Mouse (Mus musculus) telencephalon, adult 2 months (tissue): Measurements from ENCODE around the gene Dnah11.
A peak's percentile ranks its signal among the peaks of the same experiment; 100 is the strongest.

Source experiments
- DNase-seq: peaks from one replicate; pipeline ENCODE4 v3.0.0-alpha.2; 2011; ENCODE audit warnings: low read depth, low spot score

Dnah11 gene

DNA sequence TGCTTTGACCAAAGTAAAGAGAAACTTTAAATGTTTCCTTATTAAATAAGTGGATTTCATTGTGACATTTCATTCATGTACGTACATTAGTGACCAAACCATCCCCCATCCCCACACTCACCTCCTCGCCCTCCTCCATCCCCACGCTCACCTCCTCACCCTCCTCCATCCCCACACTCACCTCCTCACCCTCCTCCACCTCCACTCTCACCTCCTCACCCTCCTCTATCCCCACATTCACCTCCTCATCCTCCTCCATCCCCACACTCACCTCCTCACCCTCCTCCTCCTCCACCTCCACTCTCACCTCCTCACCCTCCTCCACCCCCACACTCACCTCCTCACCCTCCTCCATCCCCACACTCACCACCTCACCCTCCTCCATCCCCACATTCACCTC is 337.6 kb downstream of the Dnah11 start:
- no peak for DNase-seq

DNA sequence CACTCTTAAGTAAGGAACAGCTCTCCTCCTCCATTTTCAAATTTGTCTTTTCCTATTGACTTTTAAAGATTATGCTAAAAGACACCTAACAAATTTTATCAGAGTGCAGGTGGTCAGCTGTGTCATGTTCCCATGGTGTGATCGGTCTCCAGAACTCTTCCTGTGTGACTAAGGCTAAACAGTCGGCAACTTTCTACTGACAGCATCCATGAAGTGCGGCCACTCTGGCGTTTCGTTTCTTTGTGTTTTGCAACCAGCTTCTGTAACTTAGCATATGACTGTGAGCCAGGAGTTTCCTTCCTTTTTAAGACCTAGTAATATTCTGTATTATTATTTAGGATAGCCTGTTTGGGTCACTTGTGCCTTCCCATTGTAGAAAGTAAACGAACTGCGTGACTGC is 338.0 kb downstream of the Dnah11 start:
- no peak for DNase-seq

DNA sequence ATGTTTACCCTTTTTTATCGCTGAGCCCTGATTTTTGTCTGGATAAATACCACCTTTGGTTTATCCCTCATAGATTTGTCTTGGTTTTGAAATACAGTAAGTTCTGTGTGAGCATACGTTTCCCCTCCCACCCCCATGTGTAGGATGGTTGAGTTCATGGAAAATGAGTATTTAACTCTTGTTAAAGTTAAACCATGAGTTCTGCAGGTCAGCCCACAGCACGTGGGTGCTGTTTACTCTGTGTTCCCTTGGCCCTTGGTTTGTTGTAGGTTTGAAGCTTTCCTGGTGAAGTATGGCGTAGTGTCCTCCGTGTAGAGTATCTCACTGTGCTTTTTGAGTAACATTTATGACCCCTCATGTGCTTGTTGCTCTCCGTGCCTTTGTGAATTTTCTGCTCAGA is 341.0 kb downstream of the Dnah11 start:
- no peak for DNase-seq

DNA sequence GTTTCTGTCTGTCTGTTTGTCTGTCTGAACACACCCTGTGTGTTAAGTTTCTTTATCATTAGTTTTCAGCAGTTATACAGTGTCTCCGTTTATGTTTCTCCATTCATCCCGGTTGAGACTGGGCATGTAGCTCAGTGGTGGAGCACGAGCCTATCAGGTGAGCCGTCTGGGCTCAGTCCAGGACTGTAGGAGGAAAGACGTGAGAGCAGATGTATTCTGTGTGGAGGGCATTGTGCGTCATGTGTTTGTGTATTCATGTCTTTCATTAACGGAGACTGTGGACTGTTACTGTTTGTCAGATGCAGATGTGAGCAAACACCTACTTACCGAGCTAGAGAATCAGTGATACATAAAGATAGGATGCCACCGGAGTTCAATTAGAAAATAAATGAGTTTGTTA is 341.8 kb downstream of the Dnah11 start:
- DNase-seq: no peak

DNA sequence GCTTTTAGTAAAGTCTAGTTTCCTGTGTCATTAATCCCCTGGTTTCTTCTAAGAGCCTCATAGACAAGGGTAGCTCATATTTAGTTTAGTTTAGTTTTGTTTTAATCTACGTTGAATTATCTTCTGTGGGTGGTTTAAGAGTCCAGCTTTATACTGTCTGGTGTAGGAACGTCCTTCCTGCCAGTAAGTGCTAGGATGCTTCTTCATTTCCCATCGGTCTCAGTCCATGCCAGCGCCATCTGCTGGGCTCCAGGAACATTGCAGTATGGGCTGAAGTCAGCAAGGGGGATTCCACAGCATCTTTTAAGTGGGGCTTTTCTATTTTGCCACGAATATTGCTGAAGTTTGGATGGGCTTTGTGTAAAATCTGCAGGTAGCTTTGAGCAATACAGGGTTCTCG is 345.5 kb downstream of the Dnah11 start:
- peak; percentile 11 for DNase-seq

DNA sequence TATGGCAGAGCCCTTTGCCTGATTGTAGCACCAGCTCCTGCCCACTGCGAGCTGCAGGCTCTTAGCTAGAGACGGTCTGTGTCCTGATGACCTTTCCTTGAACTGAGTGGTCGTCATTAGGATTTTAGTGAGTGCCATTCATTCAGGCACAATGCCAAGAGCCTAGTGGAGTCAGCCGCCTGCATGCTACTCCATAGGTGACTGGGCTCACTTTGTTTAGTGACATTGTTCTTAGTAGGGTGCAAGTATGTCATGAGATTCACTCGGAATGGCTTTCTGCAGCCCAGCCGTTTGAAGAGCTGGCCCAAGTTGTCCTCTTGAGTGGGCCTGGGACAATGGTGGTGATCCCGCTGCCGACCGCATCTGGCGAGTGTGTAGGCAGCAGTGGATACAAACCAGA is 348.4 kb downstream of the Dnah11 start:
- DNase-seq: no peak

DNA sequence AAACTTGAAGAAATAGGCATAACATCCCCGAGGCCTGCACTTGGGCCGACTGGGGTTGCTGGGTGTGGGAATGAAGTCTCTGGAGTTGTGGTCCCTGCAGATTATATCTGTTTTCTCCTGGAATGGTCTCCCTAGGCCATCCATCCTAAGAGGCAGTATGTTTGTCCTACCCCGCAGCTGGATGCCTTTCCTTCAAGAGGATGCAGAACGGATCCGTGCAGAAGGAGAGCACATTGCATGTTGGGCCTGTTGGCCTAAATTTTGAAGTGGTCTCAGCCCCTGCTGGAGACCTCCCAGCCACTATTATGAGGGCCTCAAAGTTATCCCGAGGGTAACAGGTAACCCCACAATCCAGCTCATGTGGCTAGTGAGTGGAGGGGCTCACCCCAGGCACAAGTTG is 350.2 kb downstream of the Dnah11 start:
- no peak for DNase-seq

DNA sequence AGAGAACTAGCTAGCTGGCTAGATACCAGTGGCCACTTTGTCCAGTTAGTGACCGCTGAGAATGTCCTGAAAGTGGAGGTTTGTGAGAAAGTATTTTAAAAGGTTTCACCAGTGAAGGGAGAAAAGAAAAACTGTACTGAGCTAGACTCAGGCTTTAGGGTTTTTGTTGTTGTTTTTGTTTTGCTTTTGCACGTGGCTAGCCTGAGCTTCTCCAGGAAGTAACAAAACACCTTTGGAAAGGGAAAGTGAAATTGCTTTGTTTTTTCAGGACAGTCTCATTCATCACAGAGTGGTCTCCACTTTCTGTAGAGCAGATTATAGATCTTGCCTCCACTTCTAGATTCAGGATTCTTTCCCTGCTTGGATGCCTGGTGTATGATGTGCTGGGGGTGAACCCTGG is 353.9 kb downstream of the Dnah11 start:
- DNase-seq: no peak

DNA sequence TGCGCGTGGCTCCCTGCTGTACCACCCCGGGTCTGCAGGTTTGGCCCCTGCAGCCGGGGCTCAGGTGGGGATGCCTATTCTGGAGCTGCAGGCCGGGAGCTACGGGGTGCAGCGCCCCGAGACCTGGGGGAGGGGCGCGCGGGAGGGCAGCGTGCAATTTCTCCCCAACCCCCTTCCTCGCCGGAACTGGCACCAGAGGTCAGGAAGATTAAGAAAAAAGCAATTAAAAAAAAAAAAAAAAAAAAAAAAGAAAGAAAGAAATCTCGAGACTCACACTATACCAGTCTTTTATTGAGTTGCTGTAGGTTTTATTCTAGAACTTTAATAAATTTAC is 354.8 kb downstream of the Dnah11 start:
- DNase-seq: no peak

DNA sequence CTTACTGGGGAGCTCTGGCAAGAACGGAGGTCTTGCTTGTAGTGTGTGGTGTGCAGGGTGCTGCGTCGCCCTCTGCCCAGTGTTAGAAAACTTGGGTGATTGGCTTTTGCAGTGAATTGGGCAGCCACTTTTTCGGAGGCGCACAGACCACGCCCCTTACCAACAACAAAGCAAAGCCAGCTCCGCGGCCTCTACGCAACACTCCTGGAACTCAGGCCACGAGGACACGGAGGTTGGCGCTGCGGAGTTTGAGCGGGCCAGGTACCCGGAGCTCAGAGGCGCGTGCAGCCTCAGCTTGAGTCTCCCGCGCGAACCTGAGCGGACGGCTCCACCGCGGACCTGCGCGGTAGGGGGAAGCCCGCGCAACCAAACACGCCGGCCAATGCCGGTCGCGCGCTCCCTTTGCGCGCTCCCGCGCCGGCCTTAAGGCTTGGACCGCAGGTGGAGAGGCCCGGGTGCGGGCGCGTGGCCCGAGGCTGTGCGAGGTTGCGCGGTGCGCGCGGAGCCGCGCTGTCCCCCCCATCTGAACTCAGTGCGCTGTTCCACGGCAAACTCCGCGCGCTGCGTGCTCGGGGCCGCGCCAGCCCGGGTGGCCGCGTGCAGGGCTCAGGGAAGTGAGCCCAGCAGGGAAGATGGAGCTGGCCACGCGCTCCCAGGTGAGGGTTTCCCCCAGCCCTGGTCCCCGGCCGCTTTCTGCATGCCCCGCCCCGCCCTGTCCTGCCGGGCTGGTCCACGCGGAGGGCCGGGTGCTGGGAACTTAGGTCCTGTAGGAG is 355.4 kb downstream of the Dnah11 start:
- DNase-seq: peak; percentile 5

DNA sequence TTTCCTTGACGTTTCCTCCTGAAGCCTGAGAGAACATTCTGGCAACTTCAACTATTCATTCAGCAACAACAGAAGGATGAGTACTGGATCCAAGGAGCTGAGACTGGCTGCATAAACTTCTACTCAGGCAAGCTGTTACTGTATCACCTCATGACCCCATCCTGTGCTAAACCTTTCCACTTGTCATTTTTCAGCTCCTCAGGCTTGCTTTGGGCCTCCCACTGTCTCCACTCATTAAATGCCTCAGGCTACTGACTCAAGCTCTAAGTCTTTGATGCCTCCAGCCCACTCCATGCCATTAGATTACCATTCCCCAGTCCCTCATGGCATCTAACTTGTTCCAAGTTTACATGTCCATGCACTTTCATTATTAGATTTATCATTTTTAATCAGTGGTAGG is 356.2 kb downstream of the Dnah11 start:
- DNase-seq: no peak

DNA sequence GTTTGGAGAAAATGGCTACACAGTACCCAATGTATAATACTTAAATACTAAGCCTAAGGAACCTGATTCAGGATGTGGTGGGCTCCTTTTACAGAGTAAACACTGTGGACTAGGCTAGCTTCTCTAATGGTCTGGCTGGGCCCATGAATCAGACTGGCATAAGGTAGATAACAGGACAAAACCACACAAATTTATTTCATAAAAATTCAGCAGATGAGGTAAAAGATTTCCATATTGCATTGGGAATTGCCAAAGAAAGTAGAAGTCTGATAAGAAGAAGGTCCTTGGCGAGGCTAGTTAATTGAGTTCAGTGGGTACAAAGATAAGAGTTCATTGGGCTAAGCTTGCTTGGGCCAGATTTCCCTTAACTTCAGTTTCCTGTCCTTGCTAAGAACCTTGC is 358.1 kb downstream of the Dnah11 start:
- DNase-seq: no peak

DNA sequence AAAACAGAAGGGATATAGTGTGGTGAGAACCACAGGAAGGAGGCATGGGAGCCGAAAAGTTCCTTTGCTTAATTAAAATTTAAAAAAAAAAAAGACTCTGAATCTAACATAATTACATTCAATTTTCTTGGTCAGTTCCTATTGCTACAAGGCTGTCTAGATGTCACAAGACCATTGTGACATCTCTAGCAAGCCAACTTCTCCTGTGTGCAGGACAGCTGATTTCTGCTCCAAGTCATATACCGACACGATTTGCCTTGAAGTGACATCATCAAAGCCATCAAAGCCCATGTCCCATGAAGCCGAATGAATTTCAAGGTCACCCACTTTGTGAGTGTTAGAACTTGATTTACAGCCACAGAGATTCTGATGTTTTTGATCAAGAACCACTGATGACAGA is 361.5 kb downstream of the Dnah11 start:
- no peak for DNase-seq

DNA sequence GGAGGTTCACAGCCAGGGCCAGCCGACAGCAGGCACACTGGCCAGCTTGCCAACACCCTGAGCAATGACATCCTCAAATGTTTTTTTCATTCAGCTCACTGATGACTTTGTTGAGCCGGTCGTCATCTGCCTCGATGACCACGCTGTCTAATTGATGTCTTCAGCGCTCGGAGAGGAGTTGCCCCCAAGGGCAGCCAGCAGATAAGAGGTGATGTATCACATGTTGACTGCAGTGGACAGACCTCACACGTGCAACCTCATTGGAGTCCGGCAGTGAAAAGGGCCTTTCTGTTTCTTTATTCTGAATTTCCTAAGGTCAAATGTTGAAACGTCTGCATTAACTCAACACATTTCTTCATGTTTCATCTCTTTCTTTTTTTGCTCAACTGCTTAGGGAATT is 363.5 kb downstream of the Dnah11 start:
- no peak for DNase-seq

DNA sequence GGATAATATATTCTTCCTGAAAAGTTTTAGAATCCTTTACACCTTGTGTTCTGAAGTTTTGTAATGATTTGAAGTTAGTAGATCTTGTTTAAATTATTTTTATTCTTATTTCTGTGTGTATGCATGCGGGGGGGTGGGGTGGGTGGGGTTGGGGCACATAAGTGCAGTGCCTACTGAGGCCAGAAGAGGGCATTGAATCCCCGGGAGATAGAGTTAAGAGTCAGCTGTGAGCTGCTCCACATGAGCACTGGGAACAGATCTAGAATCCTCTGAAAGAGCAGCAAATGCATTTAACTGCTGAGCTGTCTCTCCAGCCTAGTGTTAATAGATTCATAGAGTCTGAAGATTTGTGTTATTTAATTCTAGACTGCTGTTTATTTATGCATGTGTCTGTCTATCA is 364.2 kb downstream of the Dnah11 start:
- DNase-seq: no peak

DNA sequence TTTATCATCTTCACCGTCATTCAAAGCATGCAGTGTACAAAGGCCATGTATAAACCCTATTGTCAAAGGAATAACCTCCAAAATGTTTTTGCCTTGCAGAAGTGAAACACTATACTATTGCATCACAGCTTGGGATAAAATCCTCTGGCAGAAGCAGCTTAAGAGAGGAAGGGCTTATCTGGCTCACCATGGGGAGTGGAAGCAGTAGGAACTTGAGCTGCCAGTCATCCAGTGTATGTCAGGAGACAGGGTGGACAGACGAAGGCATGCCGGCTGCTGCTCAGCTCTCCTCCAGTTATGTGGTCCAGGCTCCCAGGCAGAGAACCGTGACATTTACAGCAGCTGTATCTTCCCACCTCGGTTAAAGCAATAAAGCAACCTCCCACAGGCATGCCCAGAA is 366.7 kb downstream of the Dnah11 start:
- no peak for DNase-seq

DNA sequence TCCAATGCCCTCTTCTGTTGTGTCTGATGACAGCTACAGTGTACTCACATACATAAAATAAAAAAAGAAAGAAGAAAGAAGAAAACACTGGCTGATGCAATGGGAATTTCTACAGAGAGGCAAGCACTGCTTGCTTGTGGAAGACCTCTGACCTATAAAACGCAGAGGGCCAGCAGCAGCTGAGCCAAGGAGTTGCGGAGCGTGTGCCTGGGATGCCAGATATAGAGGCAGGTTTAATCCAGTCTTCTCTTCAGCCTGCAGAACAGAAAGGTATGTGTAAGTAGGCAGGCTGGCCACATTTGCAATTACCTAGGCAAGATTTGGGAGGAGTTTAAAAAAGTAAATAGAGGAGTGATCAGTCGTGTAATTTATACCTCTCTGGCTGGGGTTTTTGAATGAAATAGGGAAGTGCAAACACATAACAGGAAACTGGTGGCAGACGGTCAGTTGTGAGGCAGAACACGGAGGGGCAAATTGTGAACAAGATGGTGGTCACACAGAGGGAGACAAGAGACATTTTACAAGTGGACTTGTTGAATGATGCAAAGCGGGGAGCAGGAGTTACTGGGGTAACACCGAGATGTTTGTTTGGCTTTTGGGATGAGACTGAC is 367.4 kb downstream of the Dnah11 start:
- DNase-seq: no peak

DNA sequence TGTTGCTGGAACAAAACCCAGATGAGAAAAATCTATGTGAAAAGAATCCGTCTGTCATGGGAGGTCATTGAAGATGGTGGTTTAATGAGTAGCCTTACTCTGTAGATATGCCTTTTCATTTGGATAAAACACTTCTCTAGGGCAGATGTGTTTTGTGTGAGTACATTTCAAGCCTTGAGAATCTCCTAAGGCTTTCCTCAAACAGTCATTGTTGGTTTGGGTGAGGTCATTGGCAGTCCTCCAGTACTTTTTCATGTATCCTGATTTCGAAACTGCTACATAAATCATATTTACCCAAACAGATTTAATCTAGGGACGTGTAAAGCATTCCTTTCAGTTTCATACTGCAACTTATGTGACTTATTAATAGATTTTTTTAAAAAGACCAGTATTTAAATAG is 370.5 kb downstream of the Dnah11 start:
- no peak for DNase-seq
